Mouse (Mus musculus): ENCODE measurements around the gene 9130409I23Rik. TPM values are rescaled to one million over a fixed set of nuclear protein-coding genes. Genes with fewer than 3 reads are reported as not detected.
A peak's percentile ranks its signal among the peaks of the same experiment; 100 is the strongest.

9130409I23Rik gene
- total and polyA plus RNA-seq, 3 experiments: not detected

- intact Hi-C loops (cut with DNase I): loop anchor here (2.0 kb wide), 1 partner anchor 17 kb away; the partner anchor contains the start of gene Ephx1
- H3K27me3 ChIP-seq (ENCODE audit: control insufficient read depth, insufficient read depth, low read length): peaks cover 2% of the 10 kb centered on the region
- H3K79me2 ChIP-seq (replicated peaks; ENCODE audit: control insufficient read depth, insufficient read depth, low read length): no peaks in the 10 kb centered on the region
- H3K27ac ChIP-seq: no peak overlapping the region
- DNase-seq: no peak
- H3K36me3 ChIP-seq (ENCODE audit: control insufficient read depth, insufficient read depth, low read length): no peaks in the 10 kb centered on the region
- H3K4me1 ChIP-seq (ENCODE audit: control insufficient read depth, insufficient read depth, low read length): no peaks in the 10 kb centered on the region; the same call in 1 of the 2 replicates
- TF ChIP-seq EP300 (IDR thresholded peaks at IDR 0.05; ENCODE audit: insufficient read depth, low read depth, low read length) (no peak), POLR2A (IDR thresholded peaks at IDR 0.05; ENCODE audit: insufficient read depth, low read depth, low read length) (no peak), CTCF (IDR thresholded peaks at IDR 0.05) (no peak)
- H3K9ac ChIP-seq (ENCODE audit: low read depth, low read length): no peak overlapping the region
- 53% methylated on average over 4 of the region's 4 CpGs for WGBS
- H3K4me3 ChIP-seq: no peak overlapping the region
These were observed 13.4 kb upstream of the 9130409I23Rik start for GRCm38 (mm10) chr1:181037623-181038022.

GRCm38 (mm10) chr1:181039652-181040051 lies 11.4 kb upstream of the 9130409I23Rik start:
- TF ChIP-seq EP300 (IDR thresholded peaks at IDR 0.05; ENCODE audit: insufficient read depth, low read depth, low read length): no peak
- peak; percentile 87 for TF ChIP-seq CTCF (IDR thresholded peaks at IDR 0.05)
- no peaks in the 10 kb centered on the region for H3K79me2 ChIP-seq (replicated peaks; ENCODE audit: control insufficient read depth, insufficient read depth, low read length)
- H3K27ac ChIP-seq: no peak overlapping the region
- H3K27me3 ChIP-seq (ENCODE audit: control insufficient read depth, insufficient read depth, low read length): peaks cover 2% of the 10 kb centered on the region
- DNase-seq: no peak
- H3K9ac ChIP-seq (ENCODE audit: low read depth, low read length): no peak overlapping the region
- H3K4me1 ChIP-seq (ENCODE audit: control insufficient read depth, insufficient read depth, low read length): no peaks in the 10 kb centered on the region; the same call in 1 of the 2 replicates
- 4% methylated on average over 4 of the region's 4 CpGs for WGBS
- H3K36me3 ChIP-seq (ENCODE audit: control insufficient read depth, insufficient read depth, low read length): no peaks in the 10 kb centered on the region
- no peak overlapping the region for H3K4me3 ChIP-seq
- intact Hi-C loops (cut with DNase I): loop anchor here (1.0 to 10.0 kb wide), 4 partner anchors 19 to 135 kb away; partner anchors contain the start of genes Ephx1 and Pycr2

- Histone ChIP-seq H3K79me2 (replicated peaks; ENCODE audit: control insufficient read depth, insufficient read depth, low read length) (no peaks in the 10 kb centered on the region), H3K9ac (ENCODE audit: low read depth, low read length) (no peak overlapping the region), H3K36me3 (ENCODE audit: control insufficient read depth, insufficient read depth, low read length) (no peaks in the 10 kb centered on the region), H3K4me1 (ENCODE audit: control insufficient read depth, insufficient read depth, low read length) (no peaks in the 10 kb centered on the region), H3K27me3 (ENCODE audit: control insufficient read depth, insufficient read depth, low read length) (no peaks in the 10 kb centered on the region), H3K27ac (no peak overlapping the region), H3K4me3 (no peak overlapping the region)
- DNase-seq: no peak
- WGBS: 32% methylated on average over 1 of the region's 1 CpGs
- intact Hi-C loops (cut with DNase I): loop anchor here (10.0 kb wide), 1 partner anchor 143 kb away; the partner anchor contains the start of gene Pycr2
- TF ChIP-seq CTCF (IDR thresholded peaks at IDR 0.05): no peak
- TF ChIP-seq EP300 (IDR thresholded peaks at IDR 0.05; ENCODE audit: insufficient read depth, low read depth, low read length): no peak
- TF ChIP-seq POLR2A (IDR thresholded peaks at IDR 0.05; ENCODE audit: insufficient read depth, low read depth, low read length): no peak
These were observed 3.5 kb upstream of the 9130409I23Rik start for GRCm38 (mm10) chr1:181047520-181047919.

GRCm38 (mm10) chr1:181049328-181049842 lies 1.7 kb upstream of the 9130409I23Rik start:
- no peak for TF ChIP-seq EP300 (IDR thresholded peaks at IDR 0.05; ENCODE audit: insufficient read depth, low read depth, low read length)
- TF ChIP-seq CTCF (IDR thresholded peaks at IDR 0.05): peak; percentile 24; the same call in 1 of the 2 replicates
- Histone ChIP-seq H3K4me1 (ENCODE audit: control insufficient read depth, insufficient read depth, low read length) (no peaks in the 10 kb centered on the region), H3K36me3 (ENCODE audit: control insufficient read depth, insufficient read depth, low read length) (no peaks in the 10 kb centered on the region), H3K27me3 (ENCODE audit: control insufficient read depth, insufficient read depth, low read length) (no peaks in the 10 kb centered on the region), H3K79me2 (replicated peaks; ENCODE audit: control insufficient read depth, insufficient read depth, low read length) (no peaks in the 10 kb centered on the region), H3K27ac (no peak overlapping the region), H3K9ac (ENCODE audit: low read depth, low read length) (no peak overlapping the region), H3K4me3 (no peak overlapping the region)
- intact Hi-C loops (cut with DNase I): loop anchor here (10.0 kb wide), 1 partner anchor 145 kb away; the partner anchor contains the start of gene Pycr2
- DNase-seq: no peak

GRCm38 (mm10) chr1:181052898-181053297 lies 1.9 kb downstream of the 9130409I23Rik start:
- H3K4me3 ChIP-seq: no peak overlapping the region

GRCm38 (mm10) chr1:181061784-181062485 lies 10.9 kb downstream of the 9130409I23Rik start:
- no peaks in the 10 kb centered on the region for H3K27me3 ChIP-seq (ENCODE audit: control insufficient read depth, insufficient read depth, low read length)
- no peak overlapping the region for H3K9ac ChIP-seq (ENCODE audit: low read depth, low read length)
- 50% methylated on average over 3 of the region's 3 CpGs for WGBS
- no peaks in the 10 kb centered on the region for H3K79me2 ChIP-seq (replicated peaks; ENCODE audit: control insufficient read depth, insufficient read depth, low read length)
- H3K27ac ChIP-seq: no peak overlapping the region
- DNase-seq: no peak
- TF ChIP-seq POLR2A (IDR thresholded peaks at IDR 0.05; ENCODE audit: insufficient read depth, low read depth, low read length): no peak
- TF ChIP-seq CTCF (IDR thresholded peaks at IDR 0.05): no peak
- no peak for TF ChIP-seq EP300 (IDR thresholded peaks at IDR 0.05; ENCODE audit: insufficient read depth, low read depth, low read length)
- no peak overlapping the region for H3K4me3 ChIP-seq
- no peaks in the 10 kb centered on the region for H3K36me3 ChIP-seq (ENCODE audit: control insufficient read depth, insufficient read depth, low read length)
- intact Hi-C loops (cut with DNase I): no loop called here
- H3K4me1 ChIP-seq (ENCODE audit: control insufficient read depth, insufficient read depth, low read length): no peaks in the 10 kb centered on the region

More at GRCm38 (mm10) chr1:181052898-181053297, 1.9 kb downstream of the 9130409I23Rik start:
- Histone ChIP-seq H3K27me3 (ENCODE audit: control insufficient read depth, insufficient read depth, low read length) (no peaks in the 10 kb centered on the region), H3K36me3 (ENCODE audit: control insufficient read depth, insufficient read depth, low read length) (no peaks in the 10 kb centered on the region), H3K27ac (no peak overlapping the region), H3K79me2 (replicated peaks; ENCODE audit: control insufficient read depth, insufficient read depth, low read length) (no peaks in the 10 kb centered on the region), H3K9ac (ENCODE audit: low read depth, low read length) (no peak overlapping the region), H3K4me1 (ENCODE audit: control insufficient read depth, insufficient read depth, low read length) (no peaks in the 10 kb centered on the region)
- TF ChIP-seq EP300 (IDR thresholded peaks at IDR 0.05; ENCODE audit: insufficient read depth, low read depth, low read length): no peak
- no peak for TF ChIP-seq CTCF (IDR thresholded peaks at IDR 0.05)
- TF ChIP-seq POLR2A (IDR thresholded peaks at IDR 0.05; ENCODE audit: insufficient read depth, low read depth, low read length): no peak
- 56% methylated on average over 4 of the region's 4 CpGs for WGBS
- no peak for DNase-seq
- intact Hi-C loops (cut with DNase I): no loop called here
